Mouse (Mus musculus): ENCODE measurements around the gene Hspa4. TPM values are rescaled to one million over a fixed set of nuclear protein-coding genes. Genes with fewer than 3 reads are reported as not detected.

The Hspa4 gene
- 23.3 and 28.7 TPM in 2 replicates for polyA plus RNA-seq (2012; rRNA removed)

GRCm38 (mm10) chr11:53300330-53301166 lies at the start of gene Hspa4:
Hspa4 (minus strand) TSS chr11:53300457.

GRCm38 (mm10) chr11:53324512-53324968 lies 24.3 kb upstream of the Hspa4 start, which contains the start of gene Zcchc10:
Zcchc10 (plus strand) TSS chr11:53324679.

Other genes starting within 250 kb of the Hspa4 start
- gene Zcchc10, start 24.2 kb upstream of the Hspa4 start, polyA plus RNA-seq (2012; rRNA removed), result 2.2 and 2.7 TPM in 2 replicates
- gene Aff4, start 50.4 kb upstream of the Hspa4 start, polyA plus RNA-seq (2012; rRNA removed), result 8.9 and 9.2 TPM in 2 replicates
- not detected in 2 replicates for gene Leap2, start 122.7 kb upstream of the Hspa4 start, polyA plus RNA-seq (2012; rRNA removed)
- gene Uqcrq, start 130.4 kb upstream of the Hspa4 start, polyA plus RNA-seq (2012; rRNA removed), result 626 and 825 TPM in 2 replicates
- 0.29 and 0.31 TPM in 2 replicates for gene Gdf9, start 130.6 kb upstream of the Hspa4 start, polyA plus RNA-seq (2012; rRNA removed)
- gene Gm10447, start 156.7 kb upstream of the Hspa4 start, polyA plus RNA-seq (2012; rRNA removed), result 0.06 and 0.22 TPM in 2 replicates
- 1.8 and 2.1 TPM in 2 replicates for gene Shroom1, start 156.7 kb upstream of the Hspa4 start, polyA plus RNA-seq (2012; rRNA removed)
- not detected in 2 replicates for gene Gm9837, start 170.0 kb upstream of the Hspa4 start, polyA plus RNA-seq (2012; rRNA removed)
- gene Gm9945, start 179.7 kb upstream of the Hspa4 start, polyA plus RNA-seq (2012; rRNA removed), result not detected in 2 replicates
- gene Sowaha, start 179.8 kb upstream of the Hspa4 start, polyA plus RNA-seq (2012; rRNA removed), result 2.0 and 2.2 TPM in 2 replicates
- gene Sept8, start 218.8 kb upstream of the Hspa4 start, polyA plus RNA-seq (2012; rRNA removed), result 23.9 and 26.4 TPM in 2 replicates